Mouse (Mus musculus) heart, adult 9 months (tissue): Measurements from ENCODE around the gene Ptger1.

Experiments
- DNase-seq, 2 experiments: peaks; one replicate each; pipeline ENCODE4 v3.0.0; 2022; ENCODE audit warnings: low spot score in 2 of 2

Gene Ptger1

DNA sequence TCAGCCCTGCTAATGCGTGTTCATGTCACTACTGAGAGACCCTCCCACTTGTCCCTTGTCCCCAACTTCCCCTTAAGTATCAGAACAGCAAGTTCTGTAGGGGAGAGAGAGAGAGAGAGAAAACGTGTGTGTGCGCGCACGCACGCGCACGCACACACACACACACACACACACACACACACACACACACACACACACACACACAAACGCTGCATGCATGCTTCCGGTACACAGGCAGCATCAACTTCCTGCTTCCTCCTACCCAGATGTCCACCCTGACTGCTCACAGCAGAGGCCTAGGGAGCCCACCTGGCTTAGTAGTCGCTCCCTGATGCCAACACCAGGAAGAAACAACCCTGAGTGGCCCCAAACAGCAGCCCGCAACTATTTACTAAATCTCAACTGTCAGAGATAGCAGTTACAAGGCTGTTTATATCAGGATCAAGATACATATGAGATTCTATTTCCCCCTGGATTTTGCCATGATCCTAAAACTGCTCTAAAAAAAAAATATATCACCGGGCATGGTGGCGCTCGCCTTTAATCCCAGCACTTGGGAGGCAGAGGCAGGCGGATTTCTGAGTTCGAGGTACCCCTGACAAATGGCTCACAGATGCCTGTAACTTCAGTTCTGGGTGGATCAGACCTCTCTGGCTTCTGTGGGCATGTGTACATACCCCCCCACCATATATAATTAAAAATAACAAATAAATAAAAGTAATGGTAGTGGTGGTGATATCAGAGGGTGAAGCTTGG lies 29.1 kb downstream of the Ptger1 start:
- no peak for DNase-seq

DNA sequence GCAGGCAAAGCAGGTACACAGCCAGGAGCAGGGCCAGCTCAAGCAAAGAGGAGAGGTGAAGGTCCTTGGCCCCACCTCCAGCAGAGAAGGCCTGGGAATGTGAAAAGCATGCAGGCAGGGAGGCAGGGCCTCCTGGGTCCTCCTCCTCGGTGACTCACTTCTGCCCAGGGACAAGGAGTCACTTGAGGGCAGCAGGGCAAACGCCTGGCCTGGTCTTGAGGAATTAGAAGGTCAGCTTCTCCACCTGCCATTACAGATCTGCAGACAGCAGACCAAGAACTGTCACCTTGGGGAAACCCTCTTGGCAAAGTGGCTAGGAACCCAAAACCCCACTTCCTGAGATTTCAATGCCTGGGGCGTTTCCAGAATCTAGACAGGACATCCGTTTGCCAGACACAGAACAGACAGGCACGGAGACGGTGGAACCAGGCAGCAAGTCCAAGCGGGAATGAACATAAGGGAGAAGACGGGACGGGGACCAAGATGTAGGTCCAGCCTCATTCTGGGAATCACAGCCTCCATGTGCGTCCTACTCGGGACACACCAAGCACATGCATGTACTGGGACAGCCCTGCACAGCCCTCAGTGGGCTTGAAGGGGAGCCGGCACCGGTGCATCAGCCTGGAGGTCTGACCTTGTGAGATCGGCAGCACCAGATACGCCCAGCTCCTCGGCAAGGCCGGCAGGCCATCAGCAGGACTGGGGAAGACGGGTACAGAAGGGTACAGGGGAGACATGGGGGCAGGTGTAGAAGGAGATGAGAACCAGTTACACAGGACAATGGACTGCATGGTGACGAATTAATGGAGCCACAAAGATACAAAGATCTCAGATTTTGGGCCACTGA lies 31.1 kb downstream of the Ptger1 start:
- DNase-seq, result peak; percentile 71 to 75

DNA sequence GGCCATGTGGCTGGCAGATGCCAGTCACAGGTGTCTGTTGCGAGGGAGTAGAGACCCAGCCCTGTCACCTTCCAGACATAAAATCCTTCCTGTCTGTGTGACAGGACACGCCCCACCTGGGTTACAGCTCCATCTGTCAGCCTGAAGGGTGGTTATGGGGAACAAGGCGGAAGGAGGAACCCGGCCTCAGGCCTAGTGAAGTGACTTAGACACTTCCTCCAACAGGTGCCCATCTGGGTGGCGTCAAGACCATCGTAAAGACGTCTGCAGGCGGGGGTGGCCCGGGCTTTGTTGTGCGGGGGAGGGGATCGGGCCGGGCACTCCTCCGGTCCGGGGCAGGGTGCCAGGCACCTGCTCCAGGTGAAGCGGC lies 31.8 kb downstream of the Ptger1 start:
- DNase-seq, result peak; percentile 35 to 50

DNA sequence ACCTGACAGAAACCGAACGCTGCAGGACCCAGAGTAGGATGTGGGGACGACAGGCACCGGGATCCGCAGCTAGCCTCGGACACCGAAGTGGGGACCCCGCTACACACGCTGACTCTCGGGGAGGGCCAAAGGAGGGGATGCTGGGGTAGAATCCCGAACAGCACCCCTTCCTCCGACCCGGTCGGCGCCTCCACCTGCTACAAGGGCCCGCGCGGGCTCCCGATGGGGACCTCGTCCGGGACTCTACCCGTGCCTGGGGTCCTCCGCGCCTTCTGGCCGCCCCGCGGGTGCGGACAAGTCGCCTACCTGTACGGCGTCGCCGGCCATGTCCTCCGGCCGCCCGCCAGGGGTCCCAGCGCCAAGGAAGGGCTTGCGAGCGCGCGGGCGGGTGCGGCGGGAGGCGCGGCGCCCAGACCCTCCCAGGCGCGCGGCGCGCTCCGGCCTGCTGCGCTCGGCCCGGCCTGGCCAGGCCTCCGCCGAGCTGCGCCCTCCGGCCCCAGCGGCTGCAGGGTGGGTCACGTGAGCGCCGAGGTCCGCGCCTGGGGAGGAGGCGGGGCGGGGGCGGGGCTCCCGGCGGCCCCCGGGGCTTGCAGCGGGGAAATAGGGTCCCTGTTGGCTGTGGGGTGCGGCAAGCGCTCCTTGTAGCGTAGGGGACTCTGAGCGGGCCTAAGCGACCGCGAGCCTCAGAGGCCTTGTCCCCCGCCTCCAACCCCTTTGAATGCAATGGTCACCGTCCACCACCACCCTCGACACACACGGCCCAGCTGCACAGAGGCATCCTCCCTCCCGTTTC lies 32.4 kb downstream of the Ptger1 start, which contains the start of gene Pkn1:
Pkn1 (minus strand) TSS at position 519 of the 793 bp plus-strand sequence.
- DNase-seq, result peak; percentile 83 to 85

DNA sequence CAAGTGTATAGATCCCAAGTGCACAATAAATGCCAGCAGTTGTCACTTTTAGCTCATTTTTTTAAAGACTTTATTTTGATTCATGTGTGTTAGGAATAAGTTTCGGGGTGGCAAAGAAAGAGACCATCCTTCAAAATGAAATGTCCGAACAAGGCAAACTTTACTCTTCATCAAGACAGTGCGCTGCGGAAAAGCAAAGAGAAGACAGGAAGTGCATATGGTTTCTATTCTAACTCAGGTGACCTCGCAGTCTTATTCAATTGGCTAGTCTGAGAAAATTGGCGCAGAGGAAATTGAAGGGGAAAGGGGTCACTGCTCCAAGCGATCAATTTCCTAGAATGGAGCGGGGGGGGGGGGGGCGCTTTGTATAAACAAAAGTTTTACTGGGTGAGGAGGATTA lies 33.1 kb downstream of the Ptger1 start:
- DNase-seq, result peak in 1 of 2 experiments; percentile 19

DNA sequence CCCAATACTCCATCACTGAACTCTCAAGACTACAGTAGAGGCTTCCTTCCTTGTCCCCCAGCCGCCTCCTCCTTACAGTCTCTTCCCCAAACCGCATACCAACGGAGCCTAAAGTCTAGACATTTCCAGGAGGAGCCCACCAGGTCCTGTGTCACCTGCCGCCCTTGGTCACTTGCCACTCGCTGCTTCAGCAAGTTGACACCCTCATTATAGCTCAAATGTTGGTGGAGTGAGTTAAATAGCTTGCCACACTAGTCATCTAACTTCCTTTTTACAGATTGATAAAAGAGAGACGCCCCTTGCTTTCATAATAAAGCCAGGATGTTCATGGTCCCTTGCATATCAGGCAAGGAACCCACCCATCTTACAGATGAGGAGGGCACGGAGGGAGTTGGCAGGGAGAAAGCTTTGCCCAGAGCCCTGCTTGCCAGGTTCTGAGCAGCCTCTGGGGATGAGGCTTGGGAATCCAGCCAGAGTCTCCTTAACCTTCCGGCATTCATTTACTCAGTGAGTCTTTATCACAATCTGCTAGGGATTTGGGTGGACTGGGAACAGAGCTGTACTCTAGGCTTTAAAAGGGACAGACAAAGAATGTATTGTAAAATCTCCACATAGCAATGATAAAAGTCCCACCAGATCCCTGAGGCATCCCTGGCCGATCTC lies 34.1 kb downstream of the Ptger1 start:
- DNase-seq, result no peak

DNA sequence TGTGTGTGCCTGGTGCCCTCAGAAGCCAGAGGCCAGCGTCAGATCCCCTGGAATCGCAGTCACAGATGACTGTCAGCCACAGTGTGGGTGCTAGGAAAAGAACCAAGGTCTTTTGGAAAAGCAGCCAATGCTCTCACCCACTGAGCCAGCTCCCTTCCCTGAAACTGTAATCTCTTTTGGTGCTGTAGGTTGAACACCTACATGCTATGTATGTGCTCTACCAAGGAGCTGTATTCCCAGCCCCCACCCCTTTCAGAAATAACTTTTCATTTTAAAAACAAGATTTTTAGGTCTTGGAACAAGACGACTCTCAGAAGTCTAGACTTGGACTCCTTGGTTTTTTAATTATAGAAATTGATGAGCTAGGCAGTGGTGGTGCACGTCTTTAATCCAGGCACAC lies 36.9 kb downstream of the Ptger1 start:
- DNase-seq, result no peak

DNA sequence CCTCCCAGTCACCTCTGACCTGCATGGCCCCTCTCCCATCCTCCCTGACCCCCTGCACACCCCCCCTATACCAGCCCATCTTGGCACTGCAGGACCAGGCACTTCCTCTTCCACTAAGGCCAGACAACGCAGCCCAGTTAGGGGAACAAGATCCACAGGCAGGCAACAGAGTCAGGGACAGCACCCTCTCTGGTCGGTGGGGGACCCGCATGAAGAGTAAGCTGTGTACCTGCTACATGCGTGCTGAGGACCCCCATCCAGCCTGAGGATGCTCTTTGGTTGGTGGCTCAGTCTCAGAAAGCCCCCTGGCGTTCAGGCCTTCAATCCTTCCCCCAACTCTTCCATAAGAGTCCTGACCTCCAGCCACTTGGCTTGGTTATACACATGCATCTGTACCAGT lies 39.9 kb downstream of the Ptger1 start:
- no peak for DNase-seq

DNA sequence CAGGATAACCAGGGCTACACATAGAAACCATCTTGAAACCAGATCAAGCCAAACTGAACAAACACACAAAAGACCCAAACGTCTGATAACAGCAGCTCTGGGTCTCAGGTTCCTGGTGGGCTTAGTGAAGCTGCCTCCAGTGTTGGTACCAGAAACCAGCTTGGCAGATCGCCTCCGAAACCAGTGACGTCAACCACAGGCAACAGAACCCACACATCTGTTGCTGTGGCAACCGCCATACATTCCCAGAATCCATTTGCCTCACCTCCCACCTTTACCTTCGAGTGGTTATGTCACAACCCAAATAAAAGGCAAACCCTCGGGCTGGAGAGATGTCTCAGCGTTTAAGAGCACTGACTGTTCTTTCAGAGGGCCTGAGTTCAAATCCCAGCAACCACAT lies 41.1 kb downstream of the Ptger1 start:
- DNase-seq, result no peak

DNA sequence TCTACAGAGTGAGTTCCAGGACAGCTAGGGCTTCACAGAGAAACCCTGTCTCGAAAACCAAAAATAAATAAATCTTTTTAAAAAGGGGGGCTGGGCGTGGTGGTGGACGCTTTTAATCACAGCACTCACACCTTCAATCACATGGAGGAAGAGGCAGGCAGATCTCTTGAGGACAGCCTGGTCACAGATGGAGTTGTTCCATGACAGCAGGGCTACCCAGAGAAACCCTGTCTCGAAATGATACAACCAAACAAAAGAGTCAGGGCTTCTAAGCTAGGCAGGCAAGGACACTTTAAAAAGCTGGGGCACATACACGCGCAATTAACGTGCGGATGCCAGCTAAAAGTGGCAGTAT lies 48.2 kb downstream of the Ptger1 start:
- no peak for DNase-seq

DNA sequence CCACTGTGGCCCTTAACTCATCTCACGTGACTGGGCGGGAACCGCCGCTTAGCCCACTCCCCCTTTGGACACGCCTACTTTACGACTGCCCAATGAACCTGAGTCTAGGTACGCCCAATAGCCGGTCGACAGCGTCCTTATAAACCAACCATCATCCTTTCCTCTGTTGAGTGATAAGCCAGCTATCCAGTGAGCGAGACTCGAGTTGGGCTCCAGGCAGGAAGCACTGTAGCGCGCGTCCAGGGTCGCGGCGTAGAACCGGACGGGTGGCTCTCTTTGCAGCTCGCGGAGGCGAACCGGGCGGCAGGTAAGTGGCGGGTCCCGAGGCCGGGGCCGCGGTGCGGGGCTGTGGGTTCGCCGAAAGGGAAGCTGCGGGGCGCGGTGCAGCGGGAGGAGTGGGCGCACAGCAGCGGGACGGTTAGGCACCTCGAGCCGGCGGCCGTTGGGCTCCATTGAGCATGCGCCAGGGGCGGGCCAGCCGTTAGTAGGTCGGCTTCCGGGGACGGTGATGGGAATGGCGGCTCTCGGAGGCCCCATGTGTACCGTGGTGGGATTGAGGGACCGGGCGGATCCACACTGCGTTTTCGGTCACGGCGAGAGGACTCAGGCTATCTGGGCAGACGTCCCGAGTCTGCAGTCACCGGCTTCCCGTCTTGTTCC lies 48.7 kb downstream of the Ptger1 start, which contains the start of gene Ddx39:
Ddx39 (plus strand) TSS at position 147 of the 660 bp plus-strand sequence.
- DNase-seq, result peak; percentile 99 to 100

DNA sequence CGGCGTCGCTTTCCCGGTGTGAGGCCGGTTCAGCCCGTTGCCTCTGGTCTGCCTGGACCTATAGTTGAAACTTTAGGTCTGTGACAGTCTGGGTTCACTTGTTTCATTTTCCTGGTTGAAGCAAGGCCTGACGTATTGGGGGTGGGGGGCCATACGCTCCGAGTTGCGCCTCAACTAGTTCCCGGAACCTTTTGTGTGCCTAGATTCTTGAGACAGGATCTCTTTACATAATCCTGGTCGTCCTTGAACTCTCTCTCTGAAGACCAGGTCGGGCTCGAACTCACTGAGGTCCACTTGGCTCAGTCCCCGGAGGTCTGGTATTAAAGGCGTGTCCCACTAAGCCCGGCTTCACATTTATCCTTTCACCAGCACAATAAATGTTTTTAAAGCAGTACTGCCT lies 49.3 kb downstream of the Ptger1 start:
- no peak for DNase-seq

DNA sequence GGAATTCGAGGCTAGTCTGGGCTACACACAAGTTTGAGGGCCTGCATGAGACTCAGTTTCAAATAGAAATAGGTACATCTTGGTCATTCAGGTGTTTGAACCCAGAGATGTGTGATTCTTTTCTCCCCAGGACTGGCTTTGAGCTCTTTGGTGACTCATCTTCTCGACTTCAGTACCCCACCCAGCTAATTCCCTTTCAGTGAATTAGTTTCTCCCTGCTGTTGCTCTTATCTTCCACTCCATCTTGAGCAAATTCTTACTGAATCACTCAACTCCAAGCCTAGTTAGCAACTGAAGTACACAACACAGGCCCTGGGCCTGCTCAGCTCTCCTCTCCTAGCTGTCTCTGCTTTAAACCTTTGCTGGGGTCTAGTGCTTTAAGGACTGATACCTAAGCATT lies 50.1 kb downstream of the Ptger1 start:
- DNase-seq, result no peak

DNA sequence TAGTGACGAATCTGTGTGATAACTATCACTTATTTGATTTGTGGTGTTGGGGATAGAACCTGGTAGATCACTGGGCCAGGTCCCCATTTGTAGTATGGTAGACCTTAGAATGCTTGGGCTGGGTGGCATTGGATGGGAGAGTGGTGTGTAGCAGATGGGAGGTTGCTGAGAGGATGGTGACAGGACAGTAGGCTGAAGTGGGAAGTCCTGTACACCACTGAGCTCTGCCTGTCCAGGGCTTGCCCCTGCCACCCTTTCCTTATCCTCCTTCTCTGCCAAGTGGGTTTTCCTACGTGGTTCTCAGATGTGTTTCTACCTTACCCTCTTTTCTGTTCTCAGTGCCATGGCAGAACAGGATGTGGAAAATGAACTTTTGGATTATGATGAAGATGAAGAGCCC lies 52.6 kb downstream of the Ptger1 start:
- no peak for DNase-seq

DNA sequence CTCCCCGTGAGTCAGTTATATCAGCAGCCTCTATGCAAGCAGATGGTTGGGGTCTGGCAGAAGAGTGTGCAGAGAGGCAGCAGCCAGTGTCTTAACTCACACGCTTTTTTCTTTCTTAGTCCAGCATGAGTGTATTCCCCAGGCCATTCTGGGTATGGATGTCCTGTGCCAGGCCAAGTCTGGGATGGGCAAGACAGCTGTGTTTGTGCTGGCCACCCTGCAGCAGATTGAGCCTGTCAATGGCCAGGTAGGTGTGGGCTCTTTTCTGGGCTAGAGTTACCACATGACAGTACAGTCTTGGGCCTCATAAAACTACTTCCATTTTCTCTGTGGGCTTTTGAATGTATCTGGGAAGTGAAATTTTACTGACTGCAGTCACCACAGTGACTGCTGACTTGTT lies 53.2 kb downstream of the Ptger1 start:
- DNase-seq, result no peak

DNA sequence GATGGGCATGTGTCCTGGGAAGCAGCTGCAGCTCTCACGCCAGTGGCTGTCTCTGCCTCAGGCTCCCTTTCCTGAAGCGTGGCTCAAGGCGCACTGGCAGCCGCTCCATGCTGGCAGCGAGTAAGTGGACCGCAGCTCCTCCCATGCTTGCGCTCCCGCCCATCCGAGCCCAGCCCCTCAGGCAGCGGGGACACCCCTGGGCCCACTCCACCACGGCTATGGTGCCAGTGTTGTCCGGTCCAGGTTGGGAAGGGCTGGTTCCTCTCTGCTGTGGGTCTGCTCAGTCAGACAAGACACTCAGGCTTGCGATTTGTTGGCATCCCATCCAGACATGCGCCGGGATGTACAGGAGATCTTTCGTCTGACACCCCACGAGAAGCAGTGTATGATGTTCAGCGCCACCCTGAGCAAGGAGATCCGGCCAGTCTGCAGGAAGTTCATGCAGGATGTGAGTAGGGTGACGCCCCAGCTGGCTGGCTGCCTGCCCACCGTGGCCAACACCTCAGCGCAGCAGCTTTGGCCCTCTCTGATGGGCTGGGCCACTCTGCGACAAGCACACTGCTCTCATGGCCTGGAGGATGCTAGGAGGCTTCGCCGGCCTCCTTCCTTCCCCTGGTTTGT lies 55.0 kb downstream of the Ptger1 start:
- DNase-seq, result peak; percentile 83 to 87
